Mouse (Mus musculus) bone marrow, adult 2 months (tissue): Measurements from ENCODE around the gene Srp72.

Experiments
- CTCF ChIP-seq: fragments of 200-500 bp; IDR thresholded peaks from 2 replicates; pipeline ENCODE4 v1.5.1; 2011; ENCODE audit warnings: low read length, control low read depth; ENCODE audit not compliant: control insufficient read depth, insufficient read depth
- POLR2A ChIP-seq: fragments of 200-500 bp; IDR thresholded peaks from 2 replicates; pipeline ENCODE4 v1.6.1; 2011; ENCODE audit warnings: low read depth, mild to moderate bottlenecking, control low read depth, low read length, borderline replicate concordance; ENCODE audit not compliant: control insufficient read depth

- TF ChIP-seq CTCF: no peak
- no peak for TF ChIP-seq POLR2A
These were observed 14.9 kb upstream of the Srp72 start for GRCm38 (mm10) chr5:76959587-76959986.
